Mouse (Mus musculus): ENCODE measurements at regions not wholly inside any gene's neighbourhood (a gene's known extent, or its start where the extent isn't known, plus 50 kb on each side); places are given as distances from the start of the nearest gene placed in this dataset.

DNA sequence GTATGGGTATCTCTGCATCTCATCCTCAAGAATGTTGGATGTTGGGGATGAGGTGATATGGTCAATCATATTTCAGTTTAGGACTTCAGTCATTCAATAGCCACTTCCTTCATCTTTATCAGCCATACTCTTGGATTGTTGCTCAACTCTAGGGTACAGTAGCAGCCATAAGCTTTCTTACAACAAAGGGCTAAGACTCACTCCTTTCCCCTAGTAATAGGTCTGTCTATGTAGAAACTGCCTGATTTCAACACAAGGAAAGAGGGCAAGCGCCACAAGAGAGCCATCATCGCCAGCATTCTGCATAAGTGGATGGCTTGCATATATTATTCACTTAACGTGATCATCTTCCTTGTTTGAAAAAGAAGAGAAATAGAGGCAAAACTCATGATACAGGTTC, 107.5 kb upstream of the Rmdn2 start:
- Histone ChIP-seq H3K27ac (replicated peaks; ENCODE audit: low read depth, low read length) (no peak overlapping the region), H3K9ac (ENCODE audit: low read depth, low read length) (no peak overlapping the region), H3K36me3 (ENCODE audit: control insufficient read depth, insufficient read depth, low read length) (no peaks in the 10 kb centered on the region), H3K4me1 (ENCODE audit: control insufficient read depth, insufficient read depth, low read length) (peaks cover 4% of the 10 kb centered on the region), H3K27me3 (replicated peaks; ENCODE audit: control insufficient read depth, insufficient read depth, low read length) (no peaks in the 10 kb centered on the region), H3K4me3 (ENCODE audit: low read depth, low read length) (no peak overlapping the region), H3K4me2 (ENCODE audit: low read depth, low read length) (no peak overlapping the region), H3K9me3 (ENCODE audit: control insufficient read depth, low read length) (peaks cover 5% of the 10 kb centered on the region; the same call in 1 of the 2 replicates)
- ATAC-seq (ENCODE audit: low read depth): no peak
- 81% methylated on average over 3 of the region's 3 CpGs for WGBS
- no peak for DNase-seq (ENCODE audit: low spot score)

DNA sequence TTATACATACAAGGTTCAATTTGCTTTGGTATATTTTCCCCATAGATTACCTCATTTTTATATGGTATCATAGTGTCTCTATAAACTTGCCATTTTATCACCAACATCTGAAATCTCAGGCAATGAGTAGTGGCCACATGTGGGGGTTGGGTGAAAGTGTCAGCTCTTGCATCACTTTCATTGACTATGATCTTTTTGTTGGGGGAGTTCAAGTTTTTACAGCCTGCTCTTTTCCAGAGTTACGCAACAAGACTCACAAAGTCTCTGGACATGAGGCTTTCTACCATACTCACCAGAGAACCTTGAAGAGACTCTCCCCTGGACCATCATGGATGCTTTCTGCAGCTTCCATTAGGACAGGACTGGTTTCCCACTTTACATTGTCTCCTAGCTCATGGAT, 106.1 kb upstream of the Rmdn2 start:
- no peak overlapping the region for H3K9ac ChIP-seq (ENCODE audit: low read depth, low read length)
- peaks cover 16% of the 10 kb centered on the region for H3K4me1 ChIP-seq (ENCODE audit: control insufficient read depth, insufficient read depth, low read length)
- H3K4me3 ChIP-seq (ENCODE audit: low read depth, low read length): no peak overlapping the region
- WGBS: 94% methylated on average over 1 of the region's 1 CpGs
- no peak overlapping the region for H3K4me2 ChIP-seq (ENCODE audit: low read depth, low read length)
- H3K36me3 ChIP-seq (ENCODE audit: control insufficient read depth, insufficient read depth, low read length): no peaks in the 10 kb centered on the region
- H3K27me3 ChIP-seq (replicated peaks; ENCODE audit: control insufficient read depth, insufficient read depth, low read length): no peaks in the 10 kb centered on the region
- DNase-seq (ENCODE audit: low spot score) (no peak), ATAC-seq (ENCODE audit: low read depth) (no peak)
- H3K9me3 ChIP-seq (ENCODE audit: control insufficient read depth, low read length): no peaks in the 10 kb centered on the region
- no peak overlapping the region for H3K27ac ChIP-seq (replicated peaks; ENCODE audit: low read depth, low read length)

GRCm38 (mm10) chr17:79509281-79509680, 102.4 kb upstream of the Rmdn2 start:
- Histone ChIP-seq H3K9me3 (ENCODE audit: control insufficient read depth, low read length) (no peaks in the 10 kb centered on the region), H3K4me2 (ENCODE audit: low read depth, low read length) (no peak overlapping the region), H3K4me1 (ENCODE audit: control insufficient read depth, insufficient read depth, low read length) (peaks cover 27% of the 10 kb centered on the region), H3K4me3 (ENCODE audit: low read depth, low read length) (no peak overlapping the region), H3K36me3 (ENCODE audit: control insufficient read depth, insufficient read depth, low read length) (no peaks in the 10 kb centered on the region), H3K27ac (replicated peaks; ENCODE audit: low read depth, low read length) (no peak overlapping the region), H3K9ac (ENCODE audit: low read depth, low read length) (no peak overlapping the region), H3K27me3 (replicated peaks; ENCODE audit: control insufficient read depth, insufficient read depth, low read length) (no peaks in the 10 kb centered on the region)
- ATAC-seq (ENCODE audit: low read depth) (no peak), DNase-seq (ENCODE audit: low spot score) (peak; percentile 72)
- WGBS: 45% methylated on average over 8 of the region's 8 CpGs

- peaks cover 29% of the 10 kb centered on the region for H3K4me1 ChIP-seq (ENCODE audit: control insufficient read depth, insufficient read depth, low read length)
- H3K9me3 ChIP-seq (ENCODE audit: control insufficient read depth, low read length): no peaks in the 10 kb centered on the region
- H3K36me3 ChIP-seq (ENCODE audit: control insufficient read depth, insufficient read depth, low read length): no peaks in the 10 kb centered on the region
- no peak overlapping the region for H3K27ac ChIP-seq (replicated peaks; ENCODE audit: low read depth, low read length)
- H3K4me3 ChIP-seq (ENCODE audit: low read depth, low read length): no peak overlapping the region
- H3K9ac ChIP-seq (ENCODE audit: low read depth, low read length): no peak overlapping the region
- H3K27me3 ChIP-seq (replicated peaks; ENCODE audit: control insufficient read depth, insufficient read depth, low read length): no peaks in the 10 kb centered on the region
- no peak overlapping the region for H3K4me2 ChIP-seq (ENCODE audit: low read depth, low read length)
- DNase-seq (ENCODE audit: low spot score) (peak; percentile 46), ATAC-seq (ENCODE audit: low read depth) (0 out of 2 replicates have a peak, but pooled peaks have one; percentile 30)
- WGBS: 65% methylated on average over 11 of the region's 11 CpGs
These were observed 101.5 kb upstream of the Rmdn2 start for GRCm38 (mm10) chr17:79509957-79510710.

- peaks cover 29% of the 10 kb centered on the region for H3K4me1 ChIP-seq (ENCODE audit: control insufficient read depth, insufficient read depth, low read length)
- DNase-seq (ENCODE audit: low spot score): no peak
- WGBS: 78% methylated on average over 9 of the region's 9 CpGs
- no peaks in the 10 kb centered on the region for H3K27me3 ChIP-seq (replicated peaks; ENCODE audit: control insufficient read depth, insufficient read depth, low read length)
- no peak overlapping the region for H3K4me3 ChIP-seq (ENCODE audit: low read depth, low read length)
- ATAC-seq (ENCODE audit: low read depth): no peak
- H3K9ac ChIP-seq (ENCODE audit: low read depth, low read length): no peak overlapping the region
- no peaks in the 10 kb centered on the region for H3K9me3 ChIP-seq (ENCODE audit: control insufficient read depth, low read length)
- no peaks in the 10 kb centered on the region for H3K36me3 ChIP-seq (ENCODE audit: control insufficient read depth, insufficient read depth, low read length)
- H3K27ac ChIP-seq (replicated peaks; ENCODE audit: low read depth, low read length): no peak overlapping the region
- no peak overlapping the region for H3K4me2 ChIP-seq (ENCODE audit: low read depth, low read length)
These were observed 100.4 kb upstream of the Rmdn2 start for GRCm38 (mm10) chr17:79511218-79511617.

GRCm38 (mm10) chr17:79514076-79514475, 97.6 kb upstream of the Rmdn2 start:
- ATAC-seq (ENCODE audit: low read depth) (no peak), DNase-seq (ENCODE audit: low spot score) (peak; percentile 50)
- no peak overlapping the region for H3K27ac ChIP-seq (replicated peaks; ENCODE audit: low read depth, low read length)
- H3K9me3 ChIP-seq (ENCODE audit: control insufficient read depth, low read length): no peaks in the 10 kb centered on the region
- 34% methylated on average over 7 of the region's 7 CpGs for WGBS
- peaks cover 26% of the 10 kb centered on the region for H3K4me1 ChIP-seq (ENCODE audit: control insufficient read depth, insufficient read depth, low read length)
- no peak overlapping the region for H3K4me3 ChIP-seq (ENCODE audit: low read depth, low read length)
- H3K4me2 ChIP-seq (ENCODE audit: low read depth, low read length): no peak overlapping the region
- H3K9ac ChIP-seq (ENCODE audit: low read depth, low read length): no peak overlapping the region
- H3K36me3 ChIP-seq (ENCODE audit: control insufficient read depth, insufficient read depth, low read length): no peaks in the 10 kb centered on the region
- H3K27me3 ChIP-seq (replicated peaks; ENCODE audit: control insufficient read depth, insufficient read depth, low read length): no peaks in the 10 kb centered on the region

- H3K9me3 ChIP-seq (ENCODE audit: control insufficient read depth, low read length): no peaks in the 10 kb centered on the region
- WGBS: 36% methylated on average over 3 of the region's 3 CpGs
- no peak; the same call in 1 of the 2 replicates for ATAC-seq (ENCODE audit: low read depth)
- no peak overlapping the region for H3K9ac ChIP-seq (ENCODE audit: low read depth, low read length)
- no peaks in the 10 kb centered on the region for H3K36me3 ChIP-seq (ENCODE audit: control insufficient read depth, insufficient read depth, low read length)
- H3K4me2 ChIP-seq (ENCODE audit: low read depth, low read length): no peak overlapping the region
- H3K27me3 ChIP-seq (replicated peaks; ENCODE audit: control insufficient read depth, insufficient read depth, low read length): no peaks in the 10 kb centered on the region
- no peak for DNase-seq (ENCODE audit: low spot score)
- H3K27ac ChIP-seq (replicated peaks; ENCODE audit: low read depth, low read length): no peak overlapping the region
- peaks cover 13% of the 10 kb centered on the region for H3K4me1 ChIP-seq (ENCODE audit: control insufficient read depth, insufficient read depth, low read length)
- H3K4me3 ChIP-seq (ENCODE audit: low read depth, low read length): no peak overlapping the region
These were observed 93.5 kb upstream of the Rmdn2 start for GRCm38 (mm10) chr17:79518185-79518584.

DNA sequence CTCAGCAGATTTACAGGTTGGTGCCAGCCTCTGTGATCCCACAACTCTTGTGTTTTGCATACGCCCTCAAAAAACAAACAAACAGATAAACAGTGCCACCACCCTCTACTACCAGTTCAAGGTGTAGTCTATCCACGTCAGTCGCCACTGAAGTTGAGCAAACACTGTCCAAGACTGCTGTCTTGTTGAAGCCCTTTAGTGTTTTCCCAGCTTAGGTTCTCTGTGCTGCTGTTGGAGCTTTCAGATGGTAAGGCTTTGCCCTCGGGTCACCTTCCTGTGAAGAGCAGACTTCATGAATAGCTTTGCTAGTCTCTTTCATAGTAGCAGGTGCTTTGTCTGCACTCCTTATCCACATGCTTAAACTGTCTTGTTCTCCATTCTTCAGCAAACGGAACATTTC, 93.0 kb upstream of the Rmdn2 start:
- no peak for DNase-seq (ENCODE audit: low spot score)
- Histone ChIP-seq H3K27me3 (replicated peaks; ENCODE audit: control insufficient read depth, insufficient read depth, low read length) (no peaks in the 10 kb centered on the region), H3K4me1 (ENCODE audit: control insufficient read depth, insufficient read depth, low read length) (peaks cover 8% of the 10 kb centered on the region), H3K4me3 (ENCODE audit: low read depth, low read length) (no peak overlapping the region), H3K9me3 (ENCODE audit: control insufficient read depth, low read length) (no peaks in the 10 kb centered on the region), H3K9ac (ENCODE audit: low read depth, low read length) (no peak overlapping the region), H3K27ac (replicated peaks; ENCODE audit: low read depth, low read length) (no peak overlapping the region), H3K36me3 (ENCODE audit: control insufficient read depth, insufficient read depth, low read length) (no peaks in the 10 kb centered on the region), H3K4me2 (ENCODE audit: low read depth, low read length) (no peak overlapping the region)
- no peak for ATAC-seq (ENCODE audit: low read depth)
- 83% methylated on average over 5 of the region's 5 CpGs for WGBS

GRCm38 (mm10) chr17:79519356-79519755, 92.3 kb upstream of the Rmdn2 start:
- ATAC-seq (ENCODE audit: low read depth): no peak
- H3K4me3 ChIP-seq (ENCODE audit: low read depth, low read length): no peak overlapping the region
- 70% methylated on average over 4 of the region's 4 CpGs for WGBS

More at GRCm38 (mm10) chr17:79519356-79519755, 92.3 kb upstream of the Rmdn2 start:
- no peak overlapping the region for H3K9ac ChIP-seq (ENCODE audit: low read depth, low read length)
- DNase-seq (ENCODE audit: low spot score): no peak
- no peak overlapping the region for H3K27ac ChIP-seq (replicated peaks; ENCODE audit: low read depth, low read length)
- no peaks in the 10 kb centered on the region for H3K27me3 ChIP-seq (replicated peaks; ENCODE audit: control insufficient read depth, insufficient read depth, low read length)
- H3K4me2 ChIP-seq (ENCODE audit: low read depth, low read length): no peak overlapping the region
- H3K4me1 ChIP-seq (ENCODE audit: control insufficient read depth, insufficient read depth, low read length): peaks cover 1% of the 10 kb centered on the region; the same call in 1 of the 2 replicates
- no peaks in the 10 kb centered on the region for H3K36me3 ChIP-seq (ENCODE audit: control insufficient read depth, insufficient read depth, low read length)
- H3K9me3 ChIP-seq (ENCODE audit: control insufficient read depth, low read length): no peaks in the 10 kb centered on the region
